Mouse (Mus musculus) layer of hippocampus, postnatal 25 days (tissue): ENCODE measurements around the gene Csf3. TPM values are rescaled to one million over a fixed set of nuclear protein-coding genes. Genes with fewer than 3 reads are reported as not detected.

Experiments used
- DNase-seq, 2 experiments: peaks; one replicate each; pipeline ENCODE4 v3.0.0; 2022; ENCODE audit warnings: mixed read lengths in 2 of 2, low spot score in 1 of 2; ENCODE audit errors: extremely low spot score in 1 of 2
- total RNA-seq, 2 experiments: library from RNA; stranded (reverse); gene quantifications; 2 replicates each; pipeline ENCODE4 v1.2.3; 2021

Csf3 gene
- total RNA-seq, 2 experiments from 2014 or later = not detected

- DNase-seq = no peak
Measured at GRCm38 (mm10) chr11:98745932-98746853, 45.1 kb downstream of the Csf3 start.

- DNase-seq = peak; percentile 76 to 84
Measured at GRCm38 (mm10) chr11:98746855-98747693, 46.0 kb downstream of the Csf3 start.

DNA sequence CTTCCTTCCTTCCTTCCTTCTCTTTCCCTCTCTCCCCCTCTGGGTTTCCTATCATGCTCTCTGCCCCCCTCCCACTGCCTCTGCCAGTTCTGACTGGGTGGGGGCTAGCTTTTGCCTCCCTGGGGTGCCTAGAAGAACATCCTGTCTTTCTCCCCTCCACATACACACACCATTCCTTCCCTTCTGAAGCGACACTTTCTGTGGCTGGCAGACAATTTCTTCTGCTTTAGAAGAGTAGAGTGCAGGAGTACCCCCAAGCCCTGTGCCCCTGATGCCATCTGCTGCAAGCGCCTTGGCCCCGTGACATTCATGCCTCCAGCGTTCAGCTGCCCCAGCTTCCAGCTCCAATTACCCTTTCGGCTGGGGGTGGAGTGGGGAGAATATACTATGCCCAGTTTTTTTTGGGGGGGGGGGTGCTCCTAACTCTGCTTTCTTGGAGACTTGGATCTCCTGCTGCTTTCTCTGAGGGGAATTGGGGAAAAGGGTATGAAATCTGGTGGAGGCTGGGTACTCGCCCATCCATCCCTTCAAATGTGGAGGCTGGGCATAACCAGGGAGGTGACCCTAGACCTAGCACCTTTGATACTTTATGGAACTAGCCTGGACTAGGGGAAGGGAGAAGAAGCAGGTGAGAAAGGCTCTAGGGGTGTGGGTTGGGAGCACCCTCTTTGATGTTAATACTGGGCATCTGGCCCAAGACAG is 46.9 kb downstream of the Csf3 start:
- no peak for DNase-seq

GRCm38 (mm10) chr11:98748506-98749416 is 47.7 kb downstream of the Csf3 start:
- peak in 1 of 2 experiments; percentile 33 for DNase-seq

GRCm38 (mm10) chr11:98749716-98750115 is 48.7 kb downstream of the Csf3 start:
- peak in 1 of 2 experiments; percentile 51 for DNase-seq

DNA sequence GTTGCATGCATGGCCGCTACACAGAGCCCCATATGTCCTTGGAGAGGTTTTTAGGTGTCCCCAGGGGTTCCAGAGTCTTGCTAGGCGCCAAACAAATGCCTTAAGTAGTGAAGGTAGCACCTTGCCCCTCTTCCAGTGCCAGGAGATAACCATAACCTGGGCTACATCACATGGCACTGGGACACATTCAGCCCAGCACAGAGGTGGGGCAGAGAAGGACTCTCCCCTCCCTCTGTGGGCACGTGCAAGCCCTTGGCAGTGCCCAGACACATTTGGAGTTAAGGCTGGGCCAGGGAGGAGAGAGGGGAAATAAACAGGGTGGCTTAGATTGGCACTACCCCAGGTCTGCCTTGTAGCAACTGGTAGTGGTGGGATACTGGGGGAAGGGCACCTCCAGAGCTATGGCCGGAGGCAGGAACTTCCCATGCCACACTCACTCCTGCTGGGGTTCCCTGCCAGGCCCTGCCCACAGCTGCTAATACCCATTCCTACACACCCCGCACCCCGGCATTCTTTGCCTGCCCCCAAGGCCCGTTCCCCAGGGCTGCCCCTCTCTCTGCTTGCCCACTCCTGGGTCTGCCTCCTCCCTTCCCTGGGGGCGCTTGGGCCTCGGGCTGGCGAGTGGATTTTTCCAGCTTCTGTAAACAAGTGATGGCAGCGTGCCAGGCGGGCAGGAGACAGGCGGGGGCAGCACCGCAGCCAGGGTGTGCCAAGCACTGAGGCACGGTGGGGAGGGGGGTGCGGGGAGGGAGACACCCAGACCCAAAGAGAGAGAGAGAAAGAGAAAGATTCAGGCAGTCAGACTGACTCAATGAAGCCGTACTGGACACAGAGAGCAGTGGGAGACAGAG is 49.5 kb downstream of the Csf3 start:
- DNase-seq = peak; percentile 67 to 80

GRCm38 (mm10) chr11:98751221-98751782 is 50.2 kb downstream of the Csf3 start:
- DNase-seq = no peak

DNA sequence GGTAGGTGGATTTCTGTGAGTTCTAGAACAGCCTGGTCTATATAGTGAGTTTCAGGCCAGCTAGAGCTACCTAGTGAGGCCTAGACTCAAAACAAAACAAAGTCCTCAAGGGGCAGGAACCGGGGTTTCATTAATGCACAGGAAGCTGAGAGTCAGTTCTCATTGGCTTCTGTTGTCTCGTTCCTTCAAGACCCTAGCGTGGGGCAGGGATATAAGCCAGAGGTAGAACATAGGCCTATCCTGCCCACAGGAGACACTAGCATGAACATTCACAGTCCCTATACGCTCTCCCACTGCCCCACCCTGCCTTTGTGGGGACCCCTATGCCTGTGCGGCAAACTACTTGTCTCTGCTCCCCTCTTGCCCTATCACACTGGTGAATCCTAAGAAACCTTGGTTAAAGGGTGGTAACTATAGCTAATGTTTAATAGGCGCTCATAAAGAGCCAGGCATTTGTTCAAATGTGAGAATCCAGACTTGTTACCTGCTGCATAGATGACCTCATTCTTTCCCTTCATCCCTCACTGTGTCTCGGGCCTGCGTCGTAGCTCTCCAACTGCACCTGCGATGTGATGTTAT is 51.6 kb downstream of the Csf3 start:
- DNase-seq = no peak

Other genes with a start within 250 kb of the Csf3 start
- gene Ikzf3, start 155.2 kb upstream of the Csf3 start, total RNA-seq = under 1 TPM in 1 of 2 experiments, not detected in 1; 0.52 TPM
- not detected for gene Zpbp2, start 150.2 kb upstream of the Csf3 start, total RNA-seq
- 10 to 100 TPM; 47.7 to 57.5 TPM for gene Ormdl3, start 113.9 kb upstream of the Csf3 start, total RNA-seq
- gene Lrrc3c, start 103.0 kb upstream of the Csf3 start, total RNA-seq = not detected
- 10 to 100 TPM; 10.4 to 12.4 TPM for gene Gm12355, start 75.6 kb upstream of the Csf3 start, total RNA-seq
- gene Gsdma3, start 74.9 kb upstream of the Csf3 start, total RNA-seq = not detected
- under 1 TPM in 1 of 2 experiments, not detected in 1; 0.20 TPM for gene Gsdma2, start 54.5 kb upstream of the Csf3 start, total RNA-seq
- not detected for gene Gsdma, start 36.9 kb upstream of the Csf3 start, total RNA-seq
- gene Psmd3, start 18.7 kb upstream of the Csf3 start, total RNA-seq = 100 to 1,000 TPM; 127 to 128 TPM
- gene Med24, start 28.2 kb downstream of the Csf3 start, total RNA-seq = 100 to 1,000 TPM; 118 to 130 TPM
- gene Thra, start 39.4 kb downstream of the Csf3 start, total RNA-seq = 1,000 to 10,000 TPM; 1,027 to 1,094 TPM
- gene Nr1d1, start 74.1 kb downstream of the Csf3 start, total RNA-seq = 10 to 100 TPM; 78.1 to 92.2 TPM
- gene Msl1, start 94.3 kb downstream of the Csf3 start, total RNA-seq = 100 to 1,000 TPM; 170 to 176 TPM
- 10 to 100 TPM; 53.3 to 60.6 TPM for gene Casc3, start 103.6 kb downstream of the Csf3 start, total RNA-seq
- gene Rapgefl1, start 135.5 kb downstream of the Csf3 start, total RNA-seq = 100 to 1,000 TPM; 185 to 222 TPM
- gene Wipf2, start 162.4 kb downstream of the Csf3 start, total RNA-seq = 10 to 100 TPM; 57.2 to 61.4 TPM
- gene Cdc6, start 206.5 kb downstream of the Csf3 start, total RNA-seq = under 1 TPM; 0.54 to 0.94 TPM
- 10 to 100 TPM; 17.0 to 17.7 TPM for gene Rara, start 226.6 kb downstream of the Csf3 start, total RNA-seq